Mouse (Mus musculus) liver, embryonic 15.5 days (tissue): ENCODE results near the gene Haus2. TPM values are rescaled to one million over a fixed set of nuclear protein-coding genes. Genes with fewer than 3 reads are reported as not detected.

Experiments used
- ATAC-seq: fragments of 200-750 bp; cut with Nextera tagmentation; 2 replicates; pipeline ENCODE4 v1.8.0; 2017; ENCODE audit warnings: moderate number of reproducible peaks, mild to moderate bottlenecking, moderate library complexity; ENCODE audit not compliant: insufficient read depth
- H3K27ac ChIP-seq: fragments of 300-500 bp; sonication (generic); replicated peaks from 2 replicates; pipeline ENCODE4 v1.5.1; 2015; ENCODE audit warnings: mild to moderate bottlenecking, inconsistent platforms
- H3K27me3 ChIP-seq: fragments of 300-500 bp; sonication (generic); 2 replicates; pipeline ENCODE4 v1.6.1; 2015; ENCODE audit warnings: mild to moderate bottlenecking, inconsistent platforms
- H3K36me3 ChIP-seq: fragments of 300-500 bp; sonication (generic); replicated peaks from 2 replicates; pipeline ENCODE4 v1.6.1; 2015; ENCODE audit warnings: moderate library complexity, mild to moderate bottlenecking, inconsistent platforms
- H3K4me1 ChIP-seq: fragments of 300-500 bp; sonication (generic); replicated peaks from 2 replicates; pipeline ENCODE4 v1.6.1; 2015; ENCODE audit warnings: inconsistent platforms
- H3K4me2 ChIP-seq: fragments of 300-500 bp; sonication (generic); 2 replicates; pipeline ENCODE4 v1.6.1; 2015; ENCODE audit warnings: moderate library complexity, mild to moderate bottlenecking, inconsistent platforms
- H3K4me3 ChIP-seq: fragments of 300-500 bp; sonication (generic); replicated peaks from 2 replicates; pipeline ENCODE4 v1.5.1; 2015; ENCODE audit warnings: mild to moderate bottlenecking, inconsistent platforms
- H3K9ac ChIP-seq: fragments of 300-500 bp; sonication (generic); 2 replicates; pipeline ENCODE4 v1.6.1; 2015; ENCODE audit warnings: moderate library complexity, mild to moderate bottlenecking, inconsistent platforms
- H3K9me3 ChIP-seq: fragments of 300-500 bp; sonication (generic); replicated peaks from 2 replicates; pipeline ENCODE4 v1.6.1; 2016; ENCODE audit warnings: inconsistent platforms
- WGBS: fragments of 180-500 bp; shearing (Covaris S2); methylation state at CpG from one replicate; pipeline ENCODE4 v1.1.7; 2015; ENCODE audit warnings: mixed read lengths; ENCODE audit not compliant: insufficient replicate concordance; 5-methylcytosine and 5-hydroxymethylcytosine counted together
- polyA plus RNA-seq: library from polyadenylated mRNA; unstranded; fragments of >200 nt; fragmentation: Nextera tagmentation; extraction: Ambion mirVana; gene quantifications from 2 replicates; pipeline ENCODE4 v1.2.1, GENCODE M21; 2015

The Haus2 gene
- polyA plus RNA-seq, 1 experiment from 2014 or later, result 10.8 TPM

DNA sequence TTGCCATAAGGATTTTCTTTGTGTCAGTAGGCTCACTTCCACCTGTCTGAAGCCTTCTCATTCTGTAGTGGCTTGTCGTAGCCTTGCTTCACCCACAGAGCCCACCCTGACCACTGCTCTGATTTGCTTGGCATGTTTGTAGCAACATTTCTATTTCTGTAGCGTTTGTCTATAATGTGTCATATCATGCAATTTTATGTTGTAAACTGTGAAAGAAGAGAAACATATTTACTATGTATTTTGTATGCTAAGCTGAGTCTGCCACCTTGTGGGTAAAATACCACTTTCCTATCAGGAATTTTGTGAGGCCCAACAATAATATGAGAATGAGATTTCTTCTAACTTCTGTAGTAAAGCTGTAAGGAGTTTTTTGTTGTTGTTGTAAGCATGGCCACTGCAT is 61.1 kb downstream of the Haus2 start:
- no peak overlapping the region for H3K9ac ChIP-seq
- no peaks in the 10 kb centered on the region for H3K27me3 ChIP-seq
- no peak overlapping the region for H3K4me2 ChIP-seq
- no peak overlapping the region for H3K27ac ChIP-seq
- WGBS, result 62% methylated on average over 2 of the region's 2 CpGs
- no peaks in the 10 kb centered on the region; the same call in 1 of the 2 replicates for H3K36me3 ChIP-seq
- ATAC-seq, result no peak
- H3K4me1 ChIP-seq, result no peaks in the 10 kb centered on the region
- no peak overlapping the region for H3K4me3 ChIP-seq
- H3K9me3 ChIP-seq, result no peaks in the 10 kb centered on the region

Other genes starting within 250 kb of the Haus2 start
- 6.0 and 6.9 TPM in 2 replicates for gene Ganc, start 205.5 kb upstream of the Haus2 start, polyA plus RNA-seq
- gene Tmem87a, start 205.3 kb upstream of the Haus2 start, polyA plus RNA-seq, result 2.6 and 3.6 TPM in 2 replicates
- 3.5 and 4.9 TPM in 2 replicates for gene Capn3, start 153.4 kb upstream of the Haus2 start, polyA plus RNA-seq
- 17.4 and 18.1 TPM in 2 replicates for gene Zfp106, start 45.5 kb upstream of the Haus2 start, polyA plus RNA-seq
- 24.7 and 27.4 TPM in 2 replicates for gene Snap23, start 41.7 kb upstream of the Haus2 start, polyA plus RNA-seq
- gene Lrrc57, start 137 bp downstream of the Haus2 start, polyA plus RNA-seq, result 10.9 and 11.8 TPM in 2 replicates
- gene Stard9, start 19.7 kb downstream of the Haus2 start, polyA plus RNA-seq, result 0.99 and 1.0 TPM in 2 replicates
- 3.2 and 4.7 TPM in 2 replicates for gene Cdan1, start 240.7 kb downstream of the Haus2 start, polyA plus RNA-seq
- gene Ttbk2, start 241.2 kb downstream of the Haus2 start, polyA plus RNA-seq, result 0.62 and 0.69 TPM in 2 replicates